Mouse (Mus musculus) R1 (cell line): ENCODE measurements around the gene Olfr1211.

Experiments used
- DNase-seq: peaks from one replicate; pipeline ENCODE4 v3.0.0-alpha.2; 2018; ENCODE audit warnings: low read depth, low spot score

Olfr1211 gene

DNA sequence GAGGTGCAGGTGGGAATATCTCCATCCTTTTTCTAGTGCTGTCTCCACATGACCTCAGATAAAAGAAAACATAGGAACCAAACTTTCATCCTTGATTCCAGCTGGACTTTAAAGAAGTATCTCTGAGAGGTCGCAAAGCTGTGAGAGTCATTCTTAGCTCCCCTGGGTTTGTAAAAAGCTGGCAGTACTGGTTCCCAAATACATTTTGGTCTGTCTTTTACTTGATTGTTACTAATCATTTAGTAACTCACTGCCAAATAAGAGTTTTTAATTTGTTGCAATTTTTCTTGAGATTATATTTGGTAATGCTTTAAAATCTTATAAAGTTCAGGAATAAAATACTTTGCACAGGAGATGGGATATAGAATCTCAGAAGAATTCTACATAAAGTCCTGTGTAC, at the start of gene Olfr1211:
Gene Olfr1211 (minus strand): TSS at position 101 of the 400 bp plus-strand sequence.
- no peak for DNase-seq

DNA sequence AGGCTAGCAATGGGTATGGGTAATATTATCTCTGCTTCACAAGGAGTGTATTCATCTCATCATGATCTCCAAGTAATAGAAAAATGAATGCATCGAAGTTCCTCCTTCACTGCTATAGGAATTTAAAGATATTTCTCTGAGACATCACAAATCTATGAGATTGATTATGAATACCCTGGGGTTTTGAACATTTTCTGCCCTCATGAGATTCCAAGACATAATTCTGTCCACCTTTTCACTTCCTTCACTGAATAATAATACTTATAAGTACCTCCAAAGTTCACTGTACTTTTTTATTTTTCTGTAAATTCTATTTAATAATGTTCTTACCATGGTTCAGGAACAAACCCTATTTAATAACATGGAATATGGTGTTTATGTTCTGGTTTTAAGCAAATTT, 42.3 kb upstream of the Olfr1211 start, which contains the start of gene Gm13762:
Gene Gm13762 (minus strand): TSS at position 101 of the 400 bp plus-strand sequence.
- DNase-seq, result no peak

DNA sequence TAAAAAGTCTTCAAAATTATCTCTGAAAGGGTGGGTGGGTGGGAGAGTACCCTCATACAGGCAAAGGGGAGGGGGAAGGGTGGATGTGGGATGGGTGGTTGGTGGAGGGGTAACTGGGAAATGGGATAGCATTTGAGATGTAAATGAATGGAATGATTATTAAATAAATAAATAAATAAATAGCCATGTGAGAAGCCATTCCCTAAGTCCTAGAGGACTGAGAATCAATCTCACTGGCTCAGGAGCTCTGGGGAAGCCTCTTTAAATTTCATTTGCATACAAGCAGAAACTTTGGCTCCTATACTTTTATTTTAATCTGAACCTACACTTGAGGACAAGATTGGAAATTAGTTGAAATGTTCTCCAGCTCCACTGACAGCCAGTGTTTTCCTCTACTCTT, 15.8 kb upstream of the Olfr1211 start, which contains the start of gene Olfr1212:
Gene Olfr1212 (plus strand): TSS at position 301 of the 400 bp plus-strand sequence.
- DNase-seq, result no peak

DNA sequence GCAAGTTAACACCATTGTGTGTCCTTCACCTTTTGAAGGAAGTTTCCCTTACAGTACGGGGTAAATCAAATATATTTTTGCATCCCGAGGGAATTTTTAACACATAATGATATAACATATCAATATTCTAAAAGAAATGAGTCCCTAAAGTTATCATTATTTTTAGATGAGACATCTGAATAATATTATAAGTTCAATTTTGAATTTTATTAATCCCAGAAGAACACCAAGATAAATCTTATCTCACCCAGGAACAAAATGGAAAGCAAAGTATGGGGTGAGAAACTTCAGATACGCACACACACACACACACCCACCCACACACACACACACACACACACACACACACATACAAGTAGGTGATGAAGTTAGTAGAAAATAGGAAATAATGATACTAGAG, 22.9 kb downstream of the Olfr1211 start, which contains the start of gene Olfr1209:
Gene Olfr1209 (minus strand): TSS at position 101 of the 400 bp plus-strand sequence.
- no peak for DNase-seq

DNA sequence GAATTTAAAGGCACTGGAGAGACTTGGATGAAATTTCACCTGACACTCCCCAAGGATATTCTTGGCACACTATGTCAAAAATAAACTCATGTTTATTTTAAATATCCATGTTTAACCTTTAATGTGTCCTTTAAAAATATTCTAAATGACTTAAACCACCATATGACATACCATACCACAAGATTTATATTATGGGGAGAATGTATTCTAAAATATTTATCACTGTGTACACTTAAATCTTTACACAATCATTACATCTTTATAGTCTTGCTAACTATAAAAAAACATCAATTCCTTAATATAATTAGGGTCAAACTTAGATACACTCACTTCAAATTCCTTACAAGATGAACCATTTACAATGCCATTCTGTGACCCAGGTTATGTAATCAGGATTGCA, 35.7 kb downstream of the Olfr1211 start, which contains the start of gene Olfr1208:
Gene Olfr1208 (minus strand): TSS at position 101 of the 400 bp plus-strand sequence.
- DNase-seq, result no peak
